Mouse (Mus musculus): ENCODE results near the gene F830045P16Rik.

The F830045P16Rik gene

GRCm38 (mm10) chr2:129536377-129536776, at the start of gene F830045P16Rik:
F830045P16Rik (minus strand) TSS chr2:129536602.
- no peak for DNase-seq (ENCODE audit: extremely low read depth, low read depth, low spot score)

GRCm38 (mm10) chr2:129585904-129586514, 49.6 kb upstream of the F830045P16Rik start:
- DNase-seq (ENCODE audit: extremely low read depth, low read depth, low spot score), result no peak

- no peak for DNase-seq (ENCODE audit: extremely low read depth, low read depth, low spot score)
These were observed 48.5 kb upstream of the F830045P16Rik start for GRCm38 (mm10) chr2:129584905-129585304.

GRCm38 (mm10) chr2:129582261-129582660, 45.9 kb upstream of the F830045P16Rik start:
- DNase-seq (ENCODE audit: extremely low read depth, low read depth, low spot score), result no peak

GRCm38 (mm10) chr2:129581826-129582225, 45.4 kb upstream of the F830045P16Rik start:
- DNase-seq (ENCODE audit: extremely low read depth, low read depth, low spot score), result no peak

- DNase-seq (ENCODE audit: extremely low read depth, low read depth, low spot score), result no peak
These were observed 44.3 kb upstream of the F830045P16Rik start for GRCm38 (mm10) chr2:129580656-129581055.

GRCm38 (mm10) chr2:129576611-129577447, 40.4 kb upstream of the F830045P16Rik start:
- DNase-seq (ENCODE audit: extremely low read depth, low read depth, low spot score), result no peak

GRCm38 (mm10) chr2:129575113-129575512, 38.7 kb upstream of the F830045P16Rik start:
- DNase-seq (ENCODE audit: extremely low read depth, low read depth, low spot score), result no peak

GRCm38 (mm10) chr2:129574395-129575046, 38.1 kb upstream of the F830045P16Rik start:
- DNase-seq (ENCODE audit: extremely low read depth, low read depth, low spot score), result no peak

- no peak for DNase-seq (ENCODE audit: extremely low read depth, low read depth, low spot score)
These were observed 37.4 kb upstream of the F830045P16Rik start for GRCm38 (mm10) chr2:129573701-129574273.

- no peak for DNase-seq (ENCODE audit: extremely low read depth, low read depth, low spot score)
These were observed 33.2 kb upstream of the F830045P16Rik start for GRCm38 (mm10) chr2:129569556-129569955.

GRCm38 (mm10) chr2:129569120-129569519, 32.7 kb upstream of the F830045P16Rik start:
- no peak for DNase-seq (ENCODE audit: extremely low read depth, low read depth, low spot score)

- DNase-seq (ENCODE audit: extremely low read depth, low read depth, low spot score), result no peak
These were observed 27.7 kb upstream of the F830045P16Rik start for GRCm38 (mm10) chr2:129563944-129564709.

- DNase-seq (ENCODE audit: extremely low read depth, low read depth, low spot score), result no peak
These were observed 25.4 kb upstream of the F830045P16Rik start for GRCm38 (mm10) chr2:129561796-129562195.

GRCm38 (mm10) chr2:129558875-129559219, 22.4 kb upstream of the F830045P16Rik start:
- no peak for DNase-seq (ENCODE audit: extremely low read depth, low read depth, low spot score)

- no peak for DNase-seq (ENCODE audit: extremely low read depth, low read depth, low spot score)
These were observed 21.8 kb upstream of the F830045P16Rik start for GRCm38 (mm10) chr2:129558008-129558874.

GRCm38 (mm10) chr2:129556081-129556480, 19.7 kb upstream of the F830045P16Rik start:
- DNase-seq (ENCODE audit: extremely low read depth, low read depth, low spot score), result no peak

GRCm38 (mm10) chr2:129550781-129551180, 14.4 kb upstream of the F830045P16Rik start:
- no peak for DNase-seq (ENCODE audit: extremely low read depth, low read depth, low spot score)

- DNase-seq (ENCODE audit: extremely low read depth, low read depth, low spot score), result no peak
These were observed 13.2 kb upstream of the F830045P16Rik start for GRCm38 (mm10) chr2:129549537-129550135.

Data from fat pad, adult 2 months (tissue).